Mouse (Mus musculus) midbrain, postnatal 0 days (tissue): ENCODE measurements at regions not wholly inside any gene's neighbourhood (a gene's known extent, or its start where the extent isn't known, plus 50 kb on each side); places are given as distances from the start of the nearest gene placed in this dataset.

Experiments used
- ATAC-seq: fragments of 200-750 bp; cut with Nextera tagmentation; 2 replicates; pipeline ENCODE4 v1.8.0; 2017; ENCODE audit warnings: moderate number of reproducible peaks, mild to moderate bottlenecking, moderate TSS enrichment, moderate library complexity; ENCODE audit not compliant: low FRiP score
- DNase-seq: peaks from one replicate; pipeline ENCODE4 v3.0.0-alpha.2; 2015; ENCODE audit warnings: low spot score
- H3K27ac ChIP-seq: fragments of 300-500 bp; sonication (generic); 2 replicates; pipeline ENCODE4 v1.5.1; 2014; ENCODE audit warnings: low read depth, mild to moderate bottlenecking, low read length, mixed read lengths
- H3K27me3 ChIP-seq: fragments of 300-500 bp; sonication (generic); 2 replicates; pipeline ENCODE4 v1.6.1; 2014; ENCODE audit warnings: low read length, control low read depth, mixed read lengths; ENCODE audit not compliant: insufficient read depth
- H3K36me3 ChIP-seq: fragments of 300-500 bp; sonication (generic); 2 replicates; pipeline ENCODE4 v1.6.1; 2014; ENCODE audit warnings: low read length, control low read depth, mixed read lengths; ENCODE audit not compliant: insufficient read depth
- H3K4me1 ChIP-seq: fragments of 300-500 bp; sonication (generic); 2 replicates; pipeline ENCODE4 v1.6.1; 2014; ENCODE audit warnings: mild to moderate bottlenecking, control low read depth, antibody characterized with exemption, low read length, mixed read lengths; ENCODE audit not compliant: insufficient read depth
- H3K4me2 ChIP-seq: fragments of 300-500 bp; sonication (generic); 2 replicates; pipeline ENCODE4 v1.6.1; 2014; ENCODE audit warnings: low read depth, mild to moderate bottlenecking, low read length, mixed read lengths; ENCODE audit not compliant: poor library complexity, severe bottlenecking
- H3K4me3 ChIP-seq: fragments of 300-500 bp; sonication (generic); 2 replicates; pipeline ENCODE4 v1.5.1; 2014; ENCODE audit warnings: low read depth, mild to moderate bottlenecking, low read length, moderate library complexity
- H3K9ac ChIP-seq: fragments of 300-500 bp; sonication (generic); replicated peaks from 2 replicates; pipeline ENCODE4 v1.6.1; 2014; ENCODE audit warnings: mild to moderate bottlenecking, low read length, moderate library complexity, mixed read lengths; ENCODE audit not compliant: poor library complexity, severe bottlenecking
- H3K9me3 ChIP-seq: fragments of 300-500 bp; sonication (generic); 2 replicates; pipeline ENCODE4 v1.6.1; 2016; ENCODE audit warnings: low read length, control low read depth
- CTCF ChIP-seq: IDR thresholded peaks from 2 replicates; pipeline ENCODE4 v1.5.1; 2016; ENCODE audit warnings: antibody characterized with exemption, mild to moderate bottlenecking
- WGBS: fragments of 180-500 bp; shearing (Covaris S2); extraction: QIAGEN DNeasy Blood & Tissue Kit; methylation state at CpG from one replicate; pipeline ENCODE4 v1.1.7; 2014; 5-methylcytosine and 5-hydroxymethylcytosine counted together

- ATAC-seq (no peak), DNase-seq (no peak)
- Histone ChIP-seq H3K27ac (no peak overlapping the region), H3K4me1 (no peaks in the 10 kb centered on the region), H3K9me3 (no peaks in the 10 kb centered on the region), H3K36me3 (no peaks in the 10 kb centered on the region), H3K9ac (no peak overlapping the region), H3K4me3 (no peak overlapping the region), H3K27me3 (no peaks in the 10 kb centered on the region), H3K4me2 (no peak overlapping the region)
- no peak for TF ChIP-seq CTCF
- WGBS, result 12% methylated on average over 9 of the region's 9 CpGs
Measured at GRCm38 (mm10) chr3:52540862-52541380, 272.8 kb downstream of the Foxo1 start.

GRCm38 (mm10) chr3:52539813-52540378, 271.8 kb downstream of the Foxo1 start:
- WGBS, result 63% methylated on average over 10 of the region's 10 CpGs
- ATAC-seq, result no peak

GRCm38 (mm10) chr3:52538306-52538705, 270.2 kb downstream of the Foxo1 start:
- Histone ChIP-seq H3K9me3 (no peaks in the 10 kb centered on the region), H3K4me2 (no peak overlapping the region), H3K4me3 (no peak overlapping the region), H3K9ac (no peak overlapping the region), H3K4me1 (no peaks in the 10 kb centered on the region), H3K27me3 (no peaks in the 10 kb centered on the region), H3K27ac (no peak overlapping the region), H3K36me3 (no peaks in the 10 kb centered on the region)
- ATAC-seq (no peak), DNase-seq (no peak)
- TF ChIP-seq CTCF, result no peak
- WGBS, result 90% methylated on average over 4 of the region's 4 CpGs

More at GRCm38 (mm10) chr3:52539813-52540378, 271.8 kb downstream of the Foxo1 start:
- no peak for DNase-seq
- Histone ChIP-seq H3K9me3 (no peaks in the 10 kb centered on the region), H3K4me1 (no peaks in the 10 kb centered on the region), H3K27me3 (no peaks in the 10 kb centered on the region), H3K4me2 (no peak overlapping the region), H3K9ac (no peak overlapping the region), H3K27ac (no peak overlapping the region), H3K36me3 (no peaks in the 10 kb centered on the region), H3K4me3 (no peak overlapping the region)
- TF ChIP-seq CTCF, result no peak

- DNase-seq (no peak), ATAC-seq (no peak)
- TF ChIP-seq CTCF, result no peak
- H3K9ac ChIP-seq, result no peak overlapping the region
- H3K4me2 ChIP-seq, result no peak overlapping the region
- H3K9me3 ChIP-seq, result no peaks in the 10 kb centered on the region
- no peaks in the 10 kb centered on the region for H3K4me1 ChIP-seq
- WGBS, result 85% methylated on average over 10 of the region's 10 CpGs
- no peaks in the 10 kb centered on the region for H3K36me3 ChIP-seq
- no peak overlapping the region for H3K27ac ChIP-seq
- H3K4me3 ChIP-seq, result no peak overlapping the region
- no peaks in the 10 kb centered on the region for H3K27me3 ChIP-seq
Measured at GRCm38 (mm10) chr3:52537362-52537911, 269.3 kb downstream of the Foxo1 start.

GRCm38 (mm10) chr3:52535411-52536021, 267.4 kb downstream of the Foxo1 start:
- Histone ChIP-seq H3K4me1 (no peaks in the 10 kb centered on the region), H3K4me3 (no peak overlapping the region), H3K4me2 (no peak overlapping the region), H3K27me3 (no peaks in the 10 kb centered on the region), H3K36me3 (no peaks in the 10 kb centered on the region), H3K27ac (no peak overlapping the region), H3K9me3 (no peaks in the 10 kb centered on the region), H3K9ac (no peak overlapping the region)
- 50% methylated on average over 7 of the region's 7 CpGs for WGBS
- no peak for TF ChIP-seq CTCF
- DNase-seq (peak; percentile 19), ATAC-seq (no peak)

GRCm38 (mm10) chr3:52534118-52534517, 266.0 kb downstream of the Foxo1 start:
- WGBS, result 90% methylated on average over 7 of the region's 7 CpGs
- Histone ChIP-seq H3K4me1 (no peaks in the 10 kb centered on the region), H3K36me3 (no peaks in the 10 kb centered on the region), H3K9ac (no peak overlapping the region), H3K27me3 (no peaks in the 10 kb centered on the region), H3K4me3 (no peak overlapping the region), H3K27ac (no peak overlapping the region), H3K4me2 (no peak overlapping the region), H3K9me3 (no peaks in the 10 kb centered on the region)
- ATAC-seq (no peak), DNase-seq (no peak)
- no peak for TF ChIP-seq CTCF
